ENCODE assay signal across 18 mouse cellular contexts in the genomic region with DNA sequence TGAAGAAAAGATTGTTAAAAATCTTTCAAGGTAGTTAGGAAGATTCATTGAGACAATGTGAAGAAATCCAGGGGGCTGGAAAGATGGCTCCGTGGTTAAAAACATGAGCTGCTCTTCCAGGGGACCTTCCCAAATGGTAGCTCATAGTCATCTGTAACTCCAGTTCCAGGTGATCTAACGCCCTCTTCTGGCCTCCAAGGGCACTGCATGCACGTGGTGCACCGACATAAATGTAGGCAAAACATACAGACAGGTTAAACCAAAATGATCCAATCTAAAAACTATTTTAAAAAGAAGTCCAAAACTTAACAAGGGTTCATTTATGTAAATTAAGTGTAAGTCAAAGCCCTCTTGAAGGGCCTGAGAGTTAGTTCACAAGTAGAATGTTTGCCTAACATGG. TPM values are rescaled to one million over a fixed set of nuclear protein-coding genes. Genes with fewer than 3 reads are reported as not detected.
A peak's percentile ranks its signal among the peaks of the same experiment; 100 is the strongest.
DNase-seq lines count a peak whose midpoint lies in the region; ATAC-seq and TF ChIP-seq lines count a peak whose summit lies in the region.
"Had no signal": no experiment of that assay in that cellular context is flagged by ENCODE, and none has a peak within 500 bp of the region (broad histone marks: within the 10 kb centered on the region; RNA-seq: fewer than 3 reads in every experiment).

No protein-coding gene starts in this region.

- no peak for DNase-seq in forebrain, postnatal 0 days
- DNase-seq in liver, postnatal 0 days: no peak
- DNase-seq in liver (no peak), G1E (ENCODE audit: low spot score) (no peak)
- no peak for DNase-seq in kidney, postnatal 25 days
- DNase-seq in heart, adult 8-10 months (ENCODE audit: low spot score): no peak
- DNase-seq: cerebellum, adult 9-10 months; kidney, adult 11 months; kidney, postnatal 10 days; lung, postnatal 4 days had no signal

- 41% methylated on average over 4 of the region's 4 CpGs for WGBS in forebrain, postnatal 0 days
- WGBS in forebrain, embryonic 16.5 days: 46% methylated on average over 4 of the region's 4 CpGs
- WGBS in liver, postnatal 0 days (ENCODE audit: insufficient replicate concordance): 42% methylated on average over 4 of the region's 4 CpGs
- WGBS in small intestine, adult 2 months: 49% methylated on average over 4 of the region's 4 CpGs

- no peaks in the 10 kb centered on the region for H3K4me1 ChIP-seq in forebrain, postnatal 0 days (ENCODE audit: insufficient read depth)
- no peaks in the 10 kb centered on the region for H3K4me1 ChIP-seq in forebrain, embryonic 16.5 days (replicated peaks; ENCODE audit: control insufficient read depth, insufficient read depth, low read length)
- no peaks in the 10 kb centered on the region for H3K4me1 ChIP-seq in liver, postnatal 0 days (ENCODE audit: insufficient read depth)
- H3K4me1 ChIP-seq in G1E (ENCODE audit: insufficient read depth, low read depth, low read length): no peaks in the 10 kb centered on the region
- peaks cover 1% of the 10 kb centered on the region; the same call in 1 of the 2 replicates for H3K4me1 ChIP-seq in small intestine, adult 2 months (ENCODE audit: control insufficient read depth, insufficient read depth, insufficient read length, low read length)
- H3K4me1 ChIP-seq: embryonic facial prominence, embryonic 15.5 days; midbrain, embryonic 13.5 days had no signal

- H3K27me3 ChIP-seq in forebrain, postnatal 0 days (ENCODE audit: insufficient read depth, low read length): no peaks in the 10 kb centered on the region
- H3K27me3 ChIP-seq in forebrain, embryonic 16.5 days (replicated peaks; ENCODE audit: control insufficient read depth, insufficient read depth, low read length): peaks cover 6% of the 10 kb centered on the region
- peaks cover 1% of the 10 kb centered on the region; the same call in 1 of the 2 replicates for H3K27me3 ChIP-seq in liver, postnatal 0 days (ENCODE audit: insufficient read depth, low read length)
- H3K27me3 ChIP-seq in G1E (ENCODE audit: insufficient read depth, low read length): peaks cover 37% of the 10 kb centered on the region
- H3K27me3 ChIP-seq in small intestine, adult 2 months (ENCODE audit: control insufficient read depth, insufficient read depth, low read length): no peaks in the 10 kb centered on the region; the same call in 1 of the 2 replicates

- peak; percentile 27 for TF ChIP-seq CTCF in forebrain, postnatal 0 days (IDR thresholded peaks at IDR 0.05; ENCODE audit: low read depth)
- peak; percentile 42 for TF ChIP-seq CTCF in liver, postnatal 0 days (IDR thresholded peaks at IDR 0.05; ENCODE audit: low read depth)
- TF ChIP-seq CTCF in G1E (IDR thresholded peaks at IDR 0.05; ENCODE audit: low read depth, low read length): peak; percentile 34
- TF ChIP-seq CTCF in small intestine, adult 2 months (IDR thresholded peaks at IDR 0.05; ENCODE audit: extremely low read depth, insufficient read length, insufficient replicate concordance, low read depth, low read length): peak; percentile 6; the same call in 1 of the 2 replicates

- ATAC-seq in forebrain, postnatal 0 days: no peak
- no peak for ATAC-seq in forebrain, embryonic 16.5 days
- ATAC-seq in liver, postnatal 0 days: no peak
- ATAC-seq in G1E (ENCODE audit: extremely low read depth, insufficient number of reproducible peaks, low FRiP score, poor library complexity, severe bottlenecking): no peak
- ATAC-seq: midbrain, embryonic 13.5 days had no signal

- no peak overlapping the region for H3K27ac ChIP-seq in forebrain, postnatal 0 days (ENCODE audit: low read depth, low read length)
- no peak overlapping the region for H3K27ac ChIP-seq in forebrain, embryonic 16.5 days (ENCODE audit: low read length)
- H3K27ac ChIP-seq in liver, postnatal 0 days (ENCODE audit: low read depth): no peak overlapping the region
- no peak overlapping the region for H3K27ac ChIP-seq in small intestine, adult 2 months (ENCODE audit: insufficient read depth, low read depth, low read length)
- H3K27ac ChIP-seq: embryonic facial prominence, embryonic 15.5 days; midbrain, embryonic 13.5 days had no signal

- H3K9me3 ChIP-seq in forebrain, postnatal 0 days (ENCODE audit: low read length): no peaks in the 10 kb centered on the region
- H3K9me3 ChIP-seq in forebrain, embryonic 16.5 days (ENCODE audit: control insufficient read depth, low read length): no peaks in the 10 kb centered on the region
- no peaks in the 10 kb centered on the region for H3K9me3 ChIP-seq in liver, postnatal 0 days (ENCODE audit: low read length)
- no peaks in the 10 kb centered on the region for H3K9me3 ChIP-seq in G1E (replicated peaks)
- H3K9me3 ChIP-seq: embryonic facial prominence, embryonic 15.5 days; midbrain, embryonic 13.5 days had no signal

- no peak for TF ChIP-seq POLR2A in small intestine, adult 2 months (IDR thresholded peaks at IDR 0.05; ENCODE audit: low read depth, low read length)

- H3K36me3 ChIP-seq in forebrain, postnatal 0 days (ENCODE audit: insufficient read depth): no peaks in the 10 kb centered on the region
- no peaks in the 10 kb centered on the region for H3K36me3 ChIP-seq in forebrain, embryonic 16.5 days (ENCODE audit: control insufficient read depth, insufficient read depth)
- H3K36me3 ChIP-seq in liver, postnatal 0 days (replicated peaks; ENCODE audit: insufficient read depth, low read length): no peaks in the 10 kb centered on the region
- H3K36me3 ChIP-seq in G1E (replicated peaks): no peaks in the 10 kb centered on the region
- H3K36me3 ChIP-seq in small intestine, adult 2 months (ENCODE audit: control insufficient read depth, insufficient read depth, low read length): no peaks in the 10 kb centered on the region
- H3K36me3 ChIP-seq: embryonic facial prominence, embryonic 15.5 days; midbrain, embryonic 13.5 days had no signal

- H3K4me2 ChIP-seq in forebrain, postnatal 0 days (ENCODE audit: low read depth): no peak overlapping the region
- H3K4me2 ChIP-seq in forebrain, embryonic 16.5 days (ENCODE audit: low read length): no peak overlapping the region
- H3K4me2 ChIP-seq in liver, postnatal 0 days (ENCODE audit: low read depth, low read length): no peak overlapping the region
- H3K4me2 ChIP-seq: embryonic facial prominence, embryonic 15.5 days; midbrain, embryonic 13.5 days had no signal

- H3K9ac ChIP-seq in forebrain, postnatal 0 days: no peak overlapping the region
- no peak overlapping the region for H3K9ac ChIP-seq in forebrain, embryonic 16.5 days (replicated peaks; ENCODE audit: low read depth, low read length)
- H3K9ac ChIP-seq in liver, postnatal 0 days (replicated peaks): no peak overlapping the region
- H3K9ac ChIP-seq: embryonic facial prominence, embryonic 15.5 days; midbrain, embryonic 13.5 days had no signal

- no peak for TF ChIP-seq EP300 in liver, postnatal 0 days (IDR thresholded peaks at IDR 0.05; ENCODE audit: low read depth)

- no peak overlapping the region for H3K4me3 ChIP-seq in forebrain, postnatal 0 days (ENCODE audit: low read depth, low read length)
- H3K4me3 ChIP-seq in forebrain, embryonic 16.5 days (replicated peaks; ENCODE audit: low read length): no peak overlapping the region
- no peak overlapping the region for H3K4me3 ChIP-seq in liver, postnatal 0 days (ENCODE audit: low read depth, low read length)
- no peak overlapping the region for H3K4me3 ChIP-seq in G1E (ENCODE audit: low read depth, low read length)
- no peak overlapping the region for H3K4me3 ChIP-seq in small intestine, adult 2 months (ENCODE audit: low read depth, low read length)
- H3K4me3 ChIP-seq: embryonic facial prominence, embryonic 15.5 days; midbrain, embryonic 13.5 days had no signal

RNA-seq across cellular contexts. Expression of a gene that starts 7.0 kb away (rescaled TPM):
- 0.46 and 0.67 TPM in 2 replicates for total RNA-seq in forebrain, postnatal 0 days (2014; rRNA removed)
- 0.05 and 0.10 TPM in 2 replicates for polyA plus RNA-seq in forebrain, postnatal 0 days (2015; fragmentation: Nextera tagmentation; extraction: Ambion mirVana)
- 0.06 and 0.10 TPM in 2 replicates for polyA plus RNA-seq in forebrain, embryonic 16.5 days (2015; fragmentation: Nextera tagmentation; extraction: Ambion mirVana)
- polyA plus RNA-seq in liver, postnatal 0 days (2015; fragmentation: Nextera tagmentation; extraction: Ambion mirVana): not detected in 2 replicates
- total RNA-seq in G1E (2014; fragmentation: Nextera tagmentation) (not detected in 2 replicates), G1E (2017) (0.05 and 0.06 TPM in 2 replicates)
- polyA plus RNA-seq in G1E (2012): not detected in 2 replicates
- not detected in 2 replicates for polyA plus RNA-seq in small intestine, adult 2 months (2012; rRNA removed)
- not detected for total RNA-seq in heart, adult 8-10 months (2022)
- polyA plus RNA-seq: forebrain, embryonic 11.5 days; gonadal fat pad, adult 2 months; heart, embryonic 14.5 days; liver, embryonic 16.5 days had no signal

RNA-seq across cellular contexts. Expression of a gene that starts 54.7 kb away (rescaled TPM):
- total RNA-seq in forebrain, postnatal 0 days (2014; rRNA removed): 6.5 and 8.0 TPM in 2 replicates
- polyA plus RNA-seq in forebrain, postnatal 0 days (2015; fragmentation: Nextera tagmentation; extraction: Ambion mirVana): 3.9 and 6.7 TPM in 2 replicates
- polyA plus RNA-seq in forebrain, embryonic 16.5 days (2015; fragmentation: Nextera tagmentation; extraction: Ambion mirVana): 10.1 and 15.5 TPM in 2 replicates
- 2.1 and 2.7 TPM in 2 replicates for polyA plus RNA-seq in liver, postnatal 0 days (2015; fragmentation: Nextera tagmentation; extraction: Ambion mirVana)
- total RNA-seq in G1E (2014; fragmentation: Nextera tagmentation) (11.9 and 31.2 TPM in 2 replicates), G1E (2017) (8.7 TPM in 2 replicates)
- polyA plus RNA-seq in G1E (2012): 2.9 and 5.3 TPM in 2 replicates
- 9.5 and 30.6 TPM in 2 replicates for polyA plus RNA-seq in small intestine, adult 2 months (2012; rRNA removed)
- 1 to 10 TPM; 4.8 to 6.5 (median 6.0) TPM for total RNA-seq in heart, adult 8-10 months (2022)
